Mouse (Mus musculus) limb, embryonic 15.5 days (tissue): ENCODE data around the gene C130050O18Rik. TPM values are rescaled to one million over a fixed set of nuclear protein-coding genes. Genes with fewer than 3 reads are reported as not detected.

ENCODE experiments used
- ATAC-seq: fragments of 200-750 bp; cut with Nextera tagmentation; 2 replicates; pipeline ENCODE4 v1.8.0; 2017; ENCODE audit warnings: low read depth, moderate TSS enrichment; ENCODE audit not compliant: insufficient number of reproducible peaks, low FRiP score, low TSS enrichment
- H3K27ac ChIP-seq: fragments of 300-500 bp; sonication (generic); 2 replicates; pipeline ENCODE4 v1.5.1; 2015; ENCODE audit warnings: moderate library complexity, mild to moderate bottlenecking, inconsistent platforms
- H3K27me3 ChIP-seq: fragments of 300-500 bp; sonication (generic); 2 replicates; pipeline ENCODE4 v1.6.1; 2015; ENCODE audit warnings: inconsistent platforms
- H3K36me3 ChIP-seq: fragments of 300-500 bp; sonication (generic); 2 replicates; pipeline ENCODE4 v1.6.1; 2015; ENCODE audit warnings: inconsistent platforms
- H3K4me1 ChIP-seq: fragments of 300-500 bp; sonication (generic); 2 replicates; pipeline ENCODE4 v1.6.1; 2015; ENCODE audit warnings: inconsistent platforms
- H3K4me2 ChIP-seq: fragments of 300-500 bp; sonication (generic); 2 replicates; pipeline ENCODE4 v1.6.1; 2015; ENCODE audit warnings: mild to moderate bottlenecking, inconsistent platforms
- H3K4me3 ChIP-seq: fragments of 300-500 bp; sonication (generic); 2 replicates; pipeline ENCODE4 v1.5.1; 2015; ENCODE audit warnings: mild to moderate bottlenecking, inconsistent platforms
- H3K9ac ChIP-seq: fragments of 300-500 bp; sonication (generic); 2 replicates; pipeline ENCODE4 v1.6.1; 2015; ENCODE audit warnings: inconsistent platforms
- H3K9me3 ChIP-seq: fragments of 300-500 bp; sonication (generic); 2 replicates; pipeline ENCODE4 v1.6.1; 2016; ENCODE audit warnings: inconsistent platforms
- WGBS: fragments of 180-500 bp; shearing (Covaris S2); methylation state at CpG from one replicate; pipeline ENCODE4 v1.1.7; 2015; 5-methylcytosine and 5-hydroxymethylcytosine counted together
- polyA plus RNA-seq: library from polyadenylated mRNA; unstranded; fragments of >200 nt; fragmentation: Nextera tagmentation; extraction: Ambion mirVana; gene quantifications from 2 replicates; pipeline ENCODE4 v1.2.1, GENCODE M21; 2015

The C130050O18Rik gene
- polyA plus RNA-seq, 1 experiment from 2014 or later, result 7.1 TPM

DNA sequence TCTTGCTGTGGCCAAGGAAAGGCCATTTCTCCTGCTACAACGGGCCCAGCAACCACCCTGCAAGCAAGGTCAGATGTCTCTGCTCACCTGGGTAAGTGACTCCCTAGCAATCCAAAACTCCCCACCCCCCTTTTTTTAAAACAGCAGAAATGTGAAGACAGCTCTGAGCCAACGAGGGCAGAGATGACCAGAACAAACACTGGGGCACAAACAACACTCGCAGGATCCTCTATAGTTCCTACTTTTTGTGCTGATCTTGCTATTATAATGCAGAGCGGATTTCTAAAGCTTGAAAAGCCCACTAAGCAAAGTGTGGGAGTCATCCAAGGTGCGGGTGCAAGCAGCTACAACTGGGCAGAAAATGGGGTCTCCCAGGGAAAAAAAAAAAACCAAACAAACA is 34.0 kb upstream of the C130050O18Rik start:
- H3K9me3 ChIP-seq, result no peaks in the 10 kb centered on the region
- no peaks in the 10 kb centered on the region for H3K27me3 ChIP-seq
- no peaks in the 10 kb centered on the region for H3K36me3 ChIP-seq
- H3K27ac ChIP-seq, result no peak overlapping the region
- WGBS, result 60% methylated on average over 5 of the region's 5 CpGs
- H3K4me1 ChIP-seq, result peaks cover 19% of the 10 kb centered on the region
- peak overlapping the region; percentile 82 for H3K9ac ChIP-seq
- ATAC-seq, result no peak
- H3K4me3 ChIP-seq, result peak overlapping the region; percentile 61
- peak overlapping the region; percentile 76 for H3K4me2 ChIP-seq

DNA sequence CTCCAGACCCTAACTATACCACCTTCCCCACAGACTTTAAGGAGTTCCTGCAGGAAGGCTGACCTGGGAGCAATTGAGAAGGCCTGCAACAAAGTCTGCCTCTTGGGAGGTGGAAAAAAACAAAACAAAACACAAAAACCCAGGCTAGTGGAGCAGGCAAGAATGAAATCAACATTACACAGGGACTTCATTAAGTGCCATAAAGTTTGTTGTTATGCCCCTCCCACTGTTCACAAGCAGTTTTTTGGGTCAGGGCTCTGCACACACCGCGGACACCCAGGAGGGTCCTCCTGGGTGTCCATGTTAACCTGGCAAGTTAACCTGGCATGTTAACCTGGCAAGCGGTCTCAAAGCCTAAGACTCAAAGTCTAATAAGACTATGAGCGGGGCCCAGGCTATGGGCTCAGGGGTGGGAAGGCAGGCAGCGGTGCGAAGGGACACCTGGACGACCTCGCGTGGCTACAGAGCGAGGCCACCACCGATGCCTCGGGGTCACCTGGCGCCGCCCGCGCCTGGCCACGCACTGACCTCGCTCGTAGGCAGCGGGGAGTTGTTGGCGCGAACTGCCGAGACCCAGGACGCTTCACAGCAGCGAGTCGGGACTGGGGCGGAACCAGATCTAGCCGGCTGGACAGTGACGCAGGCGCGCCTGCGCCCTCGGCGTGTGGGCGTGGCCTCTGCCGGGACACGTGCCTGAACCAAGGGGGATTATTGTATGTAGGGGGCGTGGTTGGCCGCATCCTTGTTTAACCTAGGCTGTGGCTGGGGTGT is 33.3 kb upstream of the C130050O18Rik start:
- H3K9me3 ChIP-seq, result no peaks in the 10 kb centered on the region
- H3K4me1 ChIP-seq, result peaks cover 20% of the 10 kb centered on the region
- H3K27me3 ChIP-seq, result no peaks in the 10 kb centered on the region
- ATAC-seq, result peak; percentile 79
- peak overlapping the region; percentile 92 for H3K27ac ChIP-seq
- under 1% methylated on average over 39 of the region's 39 CpGs for WGBS
- no peaks in the 10 kb centered on the region for H3K36me3 ChIP-seq
- H3K4me3 ChIP-seq, result peak overlapping the region; percentile 61
- H3K4me2 ChIP-seq, result peak overlapping the region; percentile 76
- H3K9ac ChIP-seq, result peak overlapping the region; percentile 82

DNA sequence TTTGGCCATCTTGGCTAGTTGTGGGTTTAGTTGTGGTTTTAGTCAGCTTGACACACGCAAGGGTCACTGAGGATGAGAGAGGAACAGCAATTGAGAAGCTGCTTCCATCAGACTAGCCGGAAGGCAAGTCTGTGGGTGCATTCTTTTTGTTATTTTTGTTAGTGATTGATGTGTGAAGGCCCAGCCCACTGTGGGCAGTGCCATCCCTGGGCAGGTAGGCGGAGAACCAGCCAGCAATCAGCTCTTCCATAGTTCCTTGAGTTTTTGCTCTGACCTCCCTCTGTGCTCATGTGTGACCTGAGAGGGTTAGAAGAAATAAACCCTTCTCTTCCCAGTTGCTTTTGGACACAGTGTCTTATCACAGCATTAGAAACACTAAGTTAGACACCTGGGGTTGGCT is 32.0 kb upstream of the C130050O18Rik start:
- H3K4me2 ChIP-seq, result no peak overlapping the region
- no peak for ATAC-seq
- 78% methylated on average over 3 of the region's 3 CpGs for WGBS
- no peak overlapping the region for H3K4me3 ChIP-seq
- no peak overlapping the region for H3K27ac ChIP-seq
- peaks cover 33% of the 10 kb centered on the region for H3K4me1 ChIP-seq
- no peaks in the 10 kb centered on the region for H3K27me3 ChIP-seq
- H3K9me3 ChIP-seq, result no peaks in the 10 kb centered on the region
- no peak overlapping the region for H3K9ac ChIP-seq
- no peaks in the 10 kb centered on the region for H3K36me3 ChIP-seq

DNA sequence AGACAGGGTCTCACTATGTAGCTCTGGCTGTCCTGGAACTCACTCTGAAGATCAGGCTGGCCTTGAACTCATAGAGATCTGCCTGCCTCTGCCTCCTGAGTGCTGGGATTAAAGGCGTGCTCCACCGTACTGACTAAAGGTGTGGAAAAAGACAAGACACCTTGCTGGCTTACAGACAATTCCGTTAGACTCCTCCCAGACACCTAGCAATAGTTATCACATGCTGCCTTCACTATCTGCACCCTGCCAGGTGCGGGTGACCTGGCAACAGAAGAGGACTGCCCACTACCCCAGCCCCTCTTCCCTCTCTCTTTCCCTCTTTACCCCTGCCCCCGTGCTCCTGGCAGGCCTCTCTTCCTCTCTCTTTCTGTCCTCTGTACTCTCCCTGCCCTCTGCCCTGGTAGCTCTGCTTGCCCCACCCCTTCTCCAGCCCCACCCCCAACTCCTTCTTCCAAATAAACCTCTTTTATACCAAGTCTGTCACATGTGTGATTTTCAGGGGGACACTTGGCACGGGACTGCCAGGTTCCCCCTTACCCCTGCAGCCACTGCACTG is 31.1 kb upstream of the C130050O18Rik start:
- peaks cover 41% of the 10 kb centered on the region for H3K4me1 ChIP-seq

DNA sequence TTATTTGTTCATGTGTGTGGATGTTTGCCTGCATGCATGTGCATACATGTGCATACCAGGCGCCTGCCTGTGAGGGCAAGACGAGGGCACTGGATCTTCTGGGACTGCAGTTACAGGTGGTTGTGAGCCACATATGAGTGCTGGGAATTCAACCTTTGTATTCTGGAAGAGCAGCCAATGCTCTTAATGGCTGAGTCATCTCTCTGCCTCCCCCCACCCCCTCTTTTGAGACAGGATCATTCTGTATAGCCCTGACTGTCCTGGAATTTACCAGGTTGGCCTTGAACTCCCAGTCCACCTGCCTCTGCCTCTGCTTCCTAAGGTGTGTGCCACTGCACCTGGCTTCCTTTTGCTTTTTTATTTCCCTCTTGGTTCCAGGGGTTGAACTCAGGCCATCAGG is 30.2 kb upstream of the C130050O18Rik start:
- no peak overlapping the region for H3K4me2 ChIP-seq
- no peak overlapping the region for H3K4me3 ChIP-seq
- H3K9ac ChIP-seq, result no peak overlapping the region
- H3K36me3 ChIP-seq, result no peaks in the 10 kb centered on the region
- H3K27me3 ChIP-seq, result no peaks in the 10 kb centered on the region
- ATAC-seq, result no peak
- 73% methylated on average over 2 of the region's 2 CpGs for WGBS
- no peak overlapping the region for H3K27ac ChIP-seq
- H3K4me1 ChIP-seq, result peaks cover 50% of the 10 kb centered on the region
- no peaks in the 10 kb centered on the region for H3K9me3 ChIP-seq

More for the DNA sequence above, 31.1 kb upstream of the C130050O18Rik start:
- Histone ChIP-seq H3K9me3 (no peaks in the 10 kb centered on the region), H3K4me2 (no peak overlapping the region), H3K4me3 (no peak overlapping the region), H3K27me3 (no peaks in the 10 kb centered on the region), H3K9ac (no peak overlapping the region), H3K36me3 (no peaks in the 10 kb centered on the region), H3K27ac (no peak overlapping the region)
- WGBS, result 78% methylated on average over 6 of the region's 6 CpGs
- ATAC-seq, result no peak

DNA sequence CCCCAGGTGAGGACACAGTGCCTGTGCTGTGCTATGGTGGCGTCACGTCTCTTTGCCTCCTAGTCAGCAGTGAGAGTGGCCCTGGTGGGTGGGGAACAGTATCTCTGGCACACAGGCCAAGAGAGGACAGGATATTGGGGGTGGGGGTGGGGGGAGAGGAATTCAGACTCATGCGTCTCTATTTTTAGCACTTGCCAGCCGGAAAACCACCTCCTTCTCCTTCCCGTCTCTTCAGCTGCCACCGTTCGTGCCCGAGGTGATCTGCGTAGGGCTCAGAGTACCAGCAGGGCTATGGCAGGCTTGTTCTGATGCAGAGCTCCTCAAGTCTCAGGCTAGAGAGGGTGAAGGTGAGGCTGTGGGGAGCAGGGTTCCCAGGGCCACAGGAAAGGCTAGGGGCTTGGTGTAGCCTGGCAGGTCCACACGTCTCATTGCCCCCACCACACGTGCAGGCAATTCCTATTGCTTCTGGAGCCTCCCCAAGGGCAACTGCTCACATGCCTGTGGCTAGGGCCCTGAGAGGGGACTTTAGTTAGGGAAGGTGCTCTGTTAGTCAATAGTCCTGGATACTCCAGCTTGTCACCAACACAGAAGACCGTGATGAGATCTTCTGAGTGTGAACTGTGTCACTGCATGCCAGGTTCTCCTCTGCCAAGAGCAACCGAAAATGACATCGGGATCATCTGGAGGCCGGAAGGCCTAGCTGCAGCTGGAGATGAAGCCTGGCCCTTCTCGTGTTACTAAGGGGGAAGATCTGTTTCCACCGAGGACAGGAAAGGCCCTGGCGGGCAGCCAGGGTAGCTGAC is 27.4 kb upstream of the C130050O18Rik start, which contains the start of gene Gpr146:
Gene Gpr146, plus strand, starts transcription at position 230 of the 803 bp plus-strand sequence.
- H3K9ac ChIP-seq, result no peak within 1 kb of the TSS

DNA sequence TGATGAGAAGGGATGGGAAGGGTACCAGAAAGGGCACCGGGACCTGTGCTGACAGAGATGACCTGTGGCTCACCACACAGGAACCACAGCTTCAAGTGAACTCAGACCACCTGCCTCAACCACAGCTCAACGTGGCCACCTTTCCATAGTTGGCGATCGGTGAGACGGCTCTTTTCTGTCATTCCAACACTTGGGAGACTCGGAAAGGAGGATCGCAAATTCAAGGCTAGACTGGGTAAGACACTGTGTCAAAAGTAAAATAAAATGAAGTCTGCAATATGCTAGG is 26.9 kb upstream of the C130050O18Rik start:
- peaks cover 57% of the 10 kb centered on the region for H3K4me1 ChIP-seq
- no peak for ATAC-seq
- 80% methylated on average over 7 of the region's 7 CpGs for WGBS
- no peak overlapping the region for H3K9ac ChIP-seq
- H3K4me3 ChIP-seq, result no peak overlapping the region
- no peak overlapping the region for H3K4me2 ChIP-seq
- H3K27me3 ChIP-seq, result no peaks in the 10 kb centered on the region
- no peaks in the 10 kb centered on the region for H3K36me3 ChIP-seq
- peak overlapping the region; percentile 75 for H3K27ac ChIP-seq
- no peaks in the 10 kb centered on the region for H3K9me3 ChIP-seq

More for the DNA sequence above, 27.4 kb upstream of the C130050O18Rik start, which contains the start of gene Gpr146:
- H3K4me2 ChIP-seq, result 0 out of 2 replicates have a peak within 1 kb of the TSS, but pooled peaks have one; percentile 17
- no peaks in the 10 kb centered on the region for H3K9me3 ChIP-seq
- peaks cover 58% of the 10 kb centered on the region for H3K4me1 ChIP-seq
- no peaks in the 10 kb centered on the region for H3K27me3 ChIP-seq
- ATAC-seq, result no peak
- 50% methylated on average over 18 of the region's 18 CpGs for WGBS
- H3K4me3 ChIP-seq, result no peak within 1 kb of the TSS
- H3K36me3 ChIP-seq, result no peaks in the 10 kb centered on the region
- peak within 1 kb of the TSS; percentile 75 for H3K27ac ChIP-seq

DNA sequence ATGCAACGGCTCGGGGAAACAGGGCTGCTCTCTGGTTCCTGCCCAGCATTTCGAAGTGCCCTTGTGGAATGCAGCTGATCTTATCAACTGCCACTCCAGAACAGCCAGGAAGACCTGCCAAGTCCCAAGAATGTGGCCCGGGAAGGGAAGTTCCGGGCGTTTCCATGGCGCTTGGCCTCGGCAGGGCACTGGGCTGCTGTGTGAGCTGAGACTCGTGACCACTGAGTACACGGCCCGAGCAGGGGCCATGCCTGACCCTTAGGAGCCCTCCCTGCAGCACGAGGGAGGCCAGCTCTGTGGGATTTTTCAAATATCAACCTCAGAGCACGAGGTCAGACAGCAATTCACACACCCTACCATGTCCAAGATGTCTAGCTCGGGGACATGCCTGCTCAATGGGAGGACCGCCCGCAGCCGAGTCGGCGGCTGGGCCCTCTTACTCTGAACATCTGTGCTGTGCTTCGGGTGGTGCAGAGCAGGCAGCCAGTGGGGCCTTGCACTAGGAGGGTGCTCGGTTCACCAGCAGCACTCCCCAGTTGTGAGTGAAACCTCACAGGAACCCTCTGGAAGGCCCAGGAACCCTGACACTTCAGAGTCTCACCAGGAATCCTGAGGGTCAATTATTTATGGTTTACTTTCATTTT is 26.0 kb upstream of the C130050O18Rik start:
- Histone ChIP-seq H3K9me3 (no peaks in the 10 kb centered on the region), H3K4me2 (no peak overlapping the region), H3K4me3 (no peak overlapping the region), H3K4me1 (peaks cover 57% of the 10 kb centered on the region), H3K9ac (no peak overlapping the region), H3K27me3 (no peaks in the 10 kb centered on the region), H3K36me3 (no peaks in the 10 kb centered on the region), H3K27ac (peak overlapping the region; percentile 66)
- ATAC-seq, result no peak
- 38% methylated on average over 21 of the region's 21 CpGs for WGBS

DNA sequence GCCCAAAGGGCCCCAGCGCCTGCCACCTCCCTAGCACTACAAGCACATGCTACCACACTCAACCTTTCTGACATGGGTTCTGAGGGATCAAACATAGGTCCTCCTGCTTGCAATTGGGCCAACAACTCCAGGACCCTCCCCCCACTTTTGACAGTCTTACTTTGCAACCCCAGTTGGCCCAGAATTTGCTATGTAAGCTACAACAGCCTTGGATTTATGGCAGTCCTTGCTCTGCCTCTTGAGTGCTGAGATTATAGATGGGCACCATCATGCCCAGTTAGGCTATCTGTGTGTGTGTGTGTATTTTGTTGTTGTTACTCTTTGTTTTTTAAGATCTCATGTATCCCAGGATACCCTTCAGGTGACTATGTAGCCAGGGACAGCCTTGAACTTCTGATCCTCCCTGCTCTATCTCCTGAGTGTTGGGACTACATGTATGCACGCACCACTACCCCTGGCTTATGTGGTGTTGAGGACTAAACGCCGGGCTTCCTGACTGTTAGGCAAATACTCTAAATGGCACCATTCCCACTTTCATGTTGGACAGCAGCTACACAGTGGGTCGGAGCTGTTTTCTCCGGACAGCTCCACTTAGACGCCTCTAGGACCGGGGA is 25.2 kb upstream of the C130050O18Rik start:
- H3K9me3 ChIP-seq, result no peaks in the 10 kb centered on the region
- whole genome bisulfite sequencing, result 20% methylated on average over 8 of the region's 8 CpGs
- H3K27ac ChIP-seq, result peak overlapping the region; percentile 75
- peak overlapping the region; percentile 88 for H3K4me2 ChIP-seq
- H3K4me3 ChIP-seq, result peak overlapping the region; percentile 60
- no peak; the same call in none of the 2 replicates for ATAC-seq
- H3K9ac ChIP-seq, result 0 out of 2 replicates have a peak overlapping the region, but pooled peaks have one; percentile 46
- no peaks in the 10 kb centered on the region for H3K27me3 ChIP-seq
- peaks cover 61% of the 10 kb centered on the region for H3K4me1 ChIP-seq
- no peaks in the 10 kb centered on the region for H3K36me3 ChIP-seq

DNA sequence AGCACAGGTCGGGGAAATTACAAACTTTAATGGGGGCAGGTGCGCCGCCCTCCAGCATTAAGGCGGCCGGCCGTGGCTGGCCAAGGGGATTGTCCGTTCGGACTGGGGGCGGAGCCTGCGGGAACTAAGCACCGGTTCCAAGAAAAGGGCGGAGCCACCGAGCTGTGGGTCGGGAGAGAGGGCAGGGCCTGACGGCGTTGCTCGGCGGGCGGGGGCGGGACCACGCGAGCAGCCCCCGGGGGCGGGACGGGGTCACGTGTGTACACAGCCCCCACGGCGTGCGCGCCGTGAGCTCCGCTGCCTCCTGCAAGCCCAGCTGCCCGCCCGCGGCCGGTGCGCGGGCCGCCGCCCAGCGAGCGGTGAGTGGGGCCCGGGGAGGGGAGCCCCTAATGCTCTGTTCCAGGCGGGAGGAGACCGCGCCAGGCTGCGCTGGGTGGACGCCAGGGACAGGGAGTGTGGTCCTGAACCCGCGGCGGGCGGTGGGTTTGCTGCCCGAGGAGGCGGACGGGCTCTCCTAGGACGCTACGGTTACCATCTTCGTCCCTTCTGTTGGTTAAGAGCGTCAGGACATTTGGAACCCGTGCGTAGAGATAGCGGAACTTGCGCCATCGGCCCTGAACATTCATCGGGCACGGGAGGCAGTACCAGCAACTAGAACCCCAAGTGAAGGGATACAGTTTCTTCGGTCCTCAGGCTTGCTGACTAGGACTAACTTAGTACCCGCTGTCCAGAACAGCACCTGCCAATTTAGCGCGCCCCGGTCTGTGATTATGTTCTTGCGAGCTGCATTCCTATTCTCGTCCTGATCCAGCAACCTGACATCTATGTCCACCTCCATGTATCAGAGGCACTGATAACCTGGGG is 24.5 kb upstream of the C130050O18Rik start:
- Histone ChIP-seq H3K4me2 (peak overlapping the region; percentile 88), H3K27me3 (no peaks in the 10 kb centered on the region), H3K4me3 (peak overlapping the region; percentile 60), H3K9me3 (no peaks in the 10 kb centered on the region), H3K36me3 (no peaks in the 10 kb centered on the region), H3K9ac (peak overlapping the region; percentile 46), H3K4me1 (peaks cover 61% of the 10 kb centered on the region), H3K27ac (peak overlapping the region; percentile 75)
- WGBS, result 1% methylated on average over 62 of the region's 73 CpGs
- peak; percentile 86 for ATAC-seq
